Mouse (Mus musculus) inflammation-experienced regulatory T-cells, adult 6 months (primary cell): Measurements from ENCODE around the gene Gm45713. TPM values are rescaled to one million over a fixed set of nuclear protein-coding genes. Genes with fewer than 3 reads are reported as not detected.
A peak's percentile ranks its signal among the peaks of the same experiment; 100 is the strongest.
"Not testable (repeated sequence)": the region's sequence is repeated elsewhere in the genome, so short reads cannot be mapped to it uniquely, and the experiment has no call there.

Source experiments
- ATAC-seq: one replicate; pipeline ENCODE4 v1.8.0; 2017
- polyA plus RNA-seq, 3 experiments: library from polyadenylated mRNA; unstranded; fragments of 100-300 nt; shearing (Covaris generic); gene quantifications; one replicate each; pipeline ENCODE4 v1.2.1; 2017

Gm45713 gene
- polyA plus RNA-seq, 3 experiments from 2014 or later: 1.4 to 2.4 (median 1.6) TPM

- ATAC-seq: no peak
Observed at GRCm38 (mm10) chr7:45139904-45140723, 4.1 kb upstream of the Gm45713 start.

GRCm38 (mm10) chr7:45138403-45138802 lies 2.4 kb upstream of the Gm45713 start:
- no peak for ATAC-seq

GRCm38 (mm10) chr7:45137171-45138006 lies 1.4 kb upstream of the Gm45713 start:
- no peak for ATAC-seq

- no peak for ATAC-seq
Observed at GRCm38 (mm10) chr7:45135370-45135769, 661 bp downstream of the Gm45713 start.

- ATAC-seq: no peak
Observed at GRCm38 (mm10) chr7:45134544-45135026, 1.4 kb downstream of the Gm45713 start.

GRCm38 (mm10) chr7:45133446-45134159 lies 2.4 kb downstream of the Gm45713 start:
- no peak for ATAC-seq

- no peak for ATAC-seq
Observed at GRCm38 (mm10) chr7:45131850-45132249, 4.2 kb downstream of the Gm45713 start.

GRCm38 (mm10) chr7:45129776-45130512 lies 6.1 kb downstream of the Gm45713 start:
- ATAC-seq: no peak

- ATAC-seq: no peak
Observed at GRCm38 (mm10) chr7:45129318-45129717, 6.7 kb downstream of the Gm45713 start.

GRCm38 (mm10) chr7:45128624-45129246 lies 7.3 kb downstream of the Gm45713 start, which contains the start of gene Rpl13a:
Gene Rpl13a, minus strand, starts transcription at chr7:45128761.
- peak; percentile 83 for ATAC-seq

GRCm38 (mm10) chr7:45127700-45128224 lies 8.3 kb downstream of the Gm45713 start:
- no peak for ATAC-seq

- ATAC-seq: no peak
Observed at GRCm38 (mm10) chr7:45126844-45127699, 9.0 kb downstream of the Gm45713 start.

- no peak for ATAC-seq
Observed at GRCm38 (mm10) chr7:45126147-45126843, 9.7 kb downstream of the Gm45713 start.

GRCm38 (mm10) chr7:45125649-45126048 lies 10.4 kb downstream of the Gm45713 start:
- not testable (repeated sequence) for ATAC-seq

- ATAC-seq: no peak
Observed at GRCm38 (mm10) chr7:45125144-45125600, 10.9 kb downstream of the Gm45713 start.

GRCm38 (mm10) chr7:45124224-45125143 lies 11.5 kb downstream of the Gm45713 start, which contains the start of gene Rps11:
Gene Rps11, minus strand, starts transcription at chr7:45124439.
- peak; percentile 63 for ATAC-seq

- ATAC-seq: no peak
Observed at GRCm38 (mm10) chr7:45123186-45123570, 12.9 kb downstream of the Gm45713 start.

- no peak for ATAC-seq
Observed at GRCm38 (mm10) chr7:45122561-45123185, 13.4 kb downstream of the Gm45713 start.
